Mouse (Mus musculus) left cerebral cortex, adult 2 months (tissue): ENCODE measurements around the gene Pip4k2a. TPM values are rescaled to one million over a fixed set of nuclear protein-coding genes. Genes with fewer than 3 reads are reported as not detected.

Source experiments
- DNase-seq, 2 experiments: peaks; one replicate each; pipeline ENCODE4 v3.0.0; 2021 to 2022; ENCODE audit warnings: low spot score in 2 of 2, mixed read lengths in 1 of 2; ENCODE audit errors: extremely low spot score in 1 of 2
- H3K27ac ChIP-seq: fragments of 200-600 bp; 2 replicates; pipeline ENCODE4 v1.8.1; 2022
- H3K4me3 ChIP-seq: fragments of 200-600 bp; 2 replicates; pipeline ENCODE4 v1.8.1; 2022
- CTCF ChIP-seq: fragments of 200-600 bp; IDR thresholded peaks from 2 replicates; pipeline ENCODE4 v1.8.1; 2022; ENCODE audit warnings: antibody characterized with exemption, mild to moderate bottlenecking, moderate library complexity
- intact Hi-C: fragments of 180-260 bp; cut with DNase I; formaldehyde crosslinking; loops from one replicate; pipeline ENCODE4 v1.15.1; 2025
- total RNA-seq, 2 experiments: library from RNA; stranded (reverse); gene quantifications; 2 replicates each; pipeline ENCODE4 v1.2.3; 2021

Gene Pip4k2a
- total RNA-seq, 2 experiments from 2014 or later, result 49.3 to 50.1 TPM

GRCm38 (mm10) chr2:18948741-18949140, 49.2 kb downstream of the Pip4k2a start:
- Histone ChIP-seq H3K4me3 (no peak overlapping the region), H3K27ac (no peak overlapping the region)
- intact Hi-C loops, result no loop called here
- no peak for DNase-seq
- no peak for TF ChIP-seq CTCF

DNA sequence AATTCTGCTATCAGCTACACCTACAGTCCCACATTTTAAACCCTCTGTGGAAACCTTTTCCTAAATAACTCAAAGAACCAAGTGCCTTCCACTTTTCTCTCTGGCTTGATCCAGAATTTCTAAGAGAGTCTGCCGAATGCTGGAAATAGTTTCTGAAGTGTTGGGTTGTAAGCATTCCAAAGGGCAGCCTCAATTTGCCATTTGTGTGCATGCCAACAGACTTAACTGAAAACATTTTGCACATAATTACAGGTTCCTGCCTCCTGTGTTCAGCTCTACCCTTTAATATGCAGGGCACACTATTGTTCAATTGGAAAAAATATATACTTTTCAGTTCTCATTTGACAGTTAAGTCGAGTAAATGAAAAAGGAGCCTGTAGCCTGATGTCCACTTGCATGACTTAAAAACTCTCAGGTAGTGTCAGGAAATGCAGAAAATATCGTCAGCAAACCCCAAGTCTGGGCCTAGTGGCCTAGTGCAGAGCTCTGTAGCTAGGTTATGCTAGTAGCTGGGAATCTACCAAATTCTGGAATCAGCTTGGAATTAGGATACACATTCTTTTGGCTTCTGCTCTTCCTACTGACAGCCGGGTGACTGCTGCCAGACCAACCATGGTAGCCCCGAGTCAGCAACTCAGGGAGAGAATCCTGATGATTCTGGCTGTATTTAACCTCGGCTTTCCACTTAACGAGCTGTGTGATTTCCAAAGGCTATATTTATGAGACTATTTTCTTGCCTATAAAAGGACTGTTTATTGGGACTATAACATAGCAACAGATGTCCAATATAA, 50.1 kb downstream of the Pip4k2a start:
- no peak for TF ChIP-seq CTCF
- intact Hi-C loops, result no loop called here

DNA sequence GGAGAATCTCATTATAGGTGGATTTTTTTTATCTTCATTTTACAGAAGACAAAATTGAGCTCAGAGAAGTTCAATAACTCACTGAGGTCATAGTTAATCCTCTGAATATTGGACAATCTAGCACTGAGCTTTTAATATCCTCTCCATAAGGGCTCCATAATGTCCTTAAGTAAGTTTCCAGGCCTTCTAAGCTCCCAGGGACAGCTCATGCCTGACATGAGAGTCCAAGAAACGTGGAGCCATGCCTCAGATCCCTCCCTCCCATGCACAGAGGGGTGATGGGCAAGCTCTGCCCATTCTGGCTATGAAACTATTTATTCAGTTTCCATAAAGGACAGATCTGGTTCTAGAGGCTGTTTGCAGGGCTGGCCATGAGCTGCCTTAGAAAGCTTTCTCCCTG, 52.5 kb downstream of the Pip4k2a start:
- no peak for DNase-seq
- H3K27ac ChIP-seq, result no peak overlapping the region
- TF ChIP-seq CTCF, result no peak
- no peak overlapping the region for H3K4me3 ChIP-seq
- intact Hi-C loops, result no loop called here

More for the DNA sequence above, 50.1 kb downstream of the Pip4k2a start:
- no peak overlapping the region for H3K27ac ChIP-seq
- H3K4me3 ChIP-seq, result no peak overlapping the region
- DNase-seq, result no peak

- no peak overlapping the region for H3K4me3 ChIP-seq
- H3K27ac ChIP-seq, result no peak overlapping the region
- intact Hi-C loops, result no loop called here
- DNase-seq, result no peak
- TF ChIP-seq CTCF, result no peak
Measured at GRCm38 (mm10) chr2:18943930-18944329, 54.0 kb downstream of the Pip4k2a start.

DNA sequence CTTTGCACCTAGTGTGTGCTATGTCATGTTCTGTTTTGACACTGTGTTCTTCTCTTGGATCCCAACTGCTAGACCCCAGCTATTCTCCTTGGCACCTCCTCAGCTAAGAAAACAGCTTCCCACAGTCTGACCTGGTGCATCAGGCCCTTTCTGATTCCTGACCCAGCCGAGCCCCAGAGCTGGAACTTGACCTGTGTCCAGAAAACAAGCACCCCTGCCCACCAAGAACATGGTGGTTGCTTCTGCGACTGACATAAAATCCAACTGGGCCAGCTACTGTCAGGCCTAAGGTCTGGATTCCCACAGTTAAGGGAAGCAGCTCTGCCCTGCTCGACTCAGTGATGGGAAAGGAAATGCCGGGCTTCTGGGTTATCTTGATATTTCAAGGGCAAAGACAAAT, 54.6 kb downstream of the Pip4k2a start:
- no peak for DNase-seq

GRCm38 (mm10) chr2:18940693-18941270, 57.1 kb downstream of the Pip4k2a start:
- intact Hi-C loops, result no loop called here
- TF ChIP-seq CTCF, result no peak
- no peak for DNase-seq
- no peak overlapping the region for H3K4me3 ChIP-seq
- H3K27ac ChIP-seq, result no peak overlapping the region

More for the DNA sequence above, 54.6 kb downstream of the Pip4k2a start:
- H3K4me3 ChIP-seq, result no peak overlapping the region
- intact Hi-C loops, result no loop called here
- H3K27ac ChIP-seq, result no peak overlapping the region
- no peak for TF ChIP-seq CTCF

DNA sequence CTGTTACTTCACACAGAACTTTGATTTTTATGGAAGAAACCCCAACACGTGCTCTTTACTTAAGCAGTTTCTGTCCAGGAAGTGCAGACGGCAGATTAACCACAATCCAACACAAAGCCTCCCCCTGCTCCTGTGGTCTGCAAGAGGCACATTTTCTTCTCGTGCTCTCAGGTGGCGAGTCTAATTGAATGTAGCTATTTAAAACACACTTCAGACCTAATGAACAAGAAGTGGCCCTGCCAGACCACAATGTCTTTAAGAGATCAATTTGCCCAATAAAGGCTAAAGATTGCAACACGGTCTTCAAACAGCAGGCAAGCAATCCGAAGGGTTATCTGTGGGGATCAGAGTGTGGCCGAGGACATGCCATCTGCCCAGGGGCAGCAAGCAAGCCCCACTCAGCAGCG, 59.0 kb downstream of the Pip4k2a start:
- intact Hi-C loops, result no loop called here
- TF ChIP-seq CTCF, result no peak
- Histone ChIP-seq H3K4me3 (no peak overlapping the region), H3K27ac (no peak overlapping the region)
- no peak for DNase-seq

- DNase-seq, result no peak
- Histone ChIP-seq H3K27ac (no peak overlapping the region), H3K4me3 (no peak overlapping the region)
- intact Hi-C loops, result no loop called here
- no peak for TF ChIP-seq CTCF
Measured at GRCm38 (mm10) chr2:18938232-18938631, 59.7 kb downstream of the Pip4k2a start.

- no peak overlapping the region for H3K27ac ChIP-seq
- intact Hi-C loops, result no loop called here
- no peak for DNase-seq
- no peak for TF ChIP-seq CTCF
- no peak overlapping the region for H3K4me3 ChIP-seq
Measured at GRCm38 (mm10) chr2:18937611-18938010, 60.3 kb downstream of the Pip4k2a start.

- intact Hi-C loops, result no loop called here
- no peak for DNase-seq
- no peak overlapping the region for H3K27ac ChIP-seq
- no peak for TF ChIP-seq CTCF
- no peak overlapping the region for H3K4me3 ChIP-seq
Measured at GRCm38 (mm10) chr2:18936446-18936845, 61.5 kb downstream of the Pip4k2a start.

DNA sequence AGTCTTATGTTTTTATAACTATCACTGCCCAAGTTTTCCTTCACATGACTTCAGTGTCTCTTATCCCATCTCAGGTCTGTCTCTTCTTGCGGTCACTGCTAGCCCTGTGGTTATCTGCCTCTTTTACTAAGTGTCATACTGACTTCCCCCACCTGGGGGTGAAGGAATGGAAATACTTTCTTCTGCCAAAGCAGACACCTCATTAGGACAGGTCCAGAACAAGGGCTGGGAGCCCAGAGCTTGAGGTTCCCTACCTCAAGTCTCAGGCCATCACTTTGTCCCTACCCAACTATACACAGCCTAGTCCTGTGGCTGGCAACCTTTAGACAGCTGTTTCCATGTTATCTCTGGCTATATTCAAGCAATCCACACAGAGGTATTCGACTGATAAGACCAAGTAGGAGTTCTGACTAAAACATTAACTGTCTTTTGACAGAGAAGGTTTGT, 62.3 kb downstream of the Pip4k2a start:
- intact Hi-C loops, result no loop called here
- Histone ChIP-seq H3K27ac (no peak overlapping the region), H3K4me3 (no peak overlapping the region)
- no peak for DNase-seq
- TF ChIP-seq CTCF, result no peak

- Histone ChIP-seq H3K4me3 (no peak overlapping the region), H3K27ac (no peak overlapping the region)
- DNase-seq, result no peak
- intact Hi-C loops, result no loop called here
- no peak for TF ChIP-seq CTCF
Measured at GRCm38 (mm10) chr2:18934131-18934530, 63.8 kb downstream of the Pip4k2a start.

DNA sequence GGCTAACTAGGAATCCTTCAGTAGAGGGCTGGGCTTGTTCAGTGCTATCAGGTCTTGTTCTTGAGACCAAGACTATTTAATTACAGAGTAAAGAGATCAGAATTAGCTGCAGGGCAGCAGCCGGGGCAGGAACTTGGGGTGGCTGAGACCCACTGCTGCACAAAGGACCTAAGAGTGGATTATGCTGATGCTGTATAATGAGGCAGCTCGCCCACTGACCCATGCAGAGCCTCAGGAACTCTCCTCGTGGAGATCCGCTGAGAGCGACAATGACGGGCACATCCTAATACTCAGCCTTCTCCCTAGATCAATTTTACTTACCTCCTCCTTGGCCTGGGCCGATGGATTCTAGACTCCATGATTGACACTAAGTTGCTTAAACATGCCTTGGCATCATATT, 64.5 kb downstream of the Pip4k2a start:
- intact Hi-C loops, result no loop called here
- Histone ChIP-seq H3K27ac (no peak overlapping the region), H3K4me3 (no peak overlapping the region)
- TF ChIP-seq CTCF, result no peak
- no peak for DNase-seq
